Mouse (Mus musculus): ENCODE measurements around the gene Ergic1.

DNA sequence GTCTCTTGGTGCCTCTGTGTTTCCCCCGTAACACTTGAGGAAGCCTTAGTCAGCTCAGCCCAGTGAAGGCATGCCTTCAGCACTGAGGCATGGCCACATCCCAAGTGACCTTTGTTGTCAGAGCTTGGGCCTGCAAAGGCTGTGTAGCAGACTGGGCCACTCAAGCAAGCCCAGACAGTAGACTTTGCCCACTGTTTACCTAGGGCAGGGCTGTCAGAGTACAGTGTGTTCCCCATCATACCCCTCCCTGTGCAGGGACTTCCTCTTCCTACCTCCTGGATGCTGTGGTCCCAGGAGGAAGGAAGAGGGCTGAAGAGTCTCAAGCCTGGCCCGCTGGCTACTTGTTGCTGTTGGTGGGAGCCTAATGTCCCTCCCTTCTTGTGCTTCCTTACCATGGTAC is 55.4 kb downstream of the Ergic1 start:
- no peak for TF ChIP-seq CTCF (IDR thresholded peaks at IDR 0.05; ENCODE audit: extremely low read depth, insufficient read depth, low read length)
- no peak for TF ChIP-seq POLR2A (IDR thresholded peaks at IDR 0.05; ENCODE audit: extremely low read depth, insufficient read depth, low read length)

Measured in cortical plate, adult 2 months (tissue).